Mouse (Mus musculus) E14TG2a.4 (cell line): ENCODE measurements around the gene Glb1.
A peak's percentile ranks its signal among the peaks of the same experiment; 100 is the strongest.

ENCODE experiments used
- CTCF ChIP-seq: conservative IDR thresholded peaks from 2 replicates; pipeline ENCODE4 v1.5.1; 2014; ENCODE audit warnings: low read length
- NANOG ChIP-seq: IDR thresholded peaks from 2 replicates; pipeline ENCODE4 v1.6.1; 2014; ENCODE audit warnings: borderline replicate concordance, low read length, mixed read lengths
- POU5F1 ChIP-seq: IDR thresholded peaks from 2 replicates; pipeline ENCODE4 v1.6.1; 2014; ENCODE audit warnings: low read length, borderline replicate concordance

DNA sequence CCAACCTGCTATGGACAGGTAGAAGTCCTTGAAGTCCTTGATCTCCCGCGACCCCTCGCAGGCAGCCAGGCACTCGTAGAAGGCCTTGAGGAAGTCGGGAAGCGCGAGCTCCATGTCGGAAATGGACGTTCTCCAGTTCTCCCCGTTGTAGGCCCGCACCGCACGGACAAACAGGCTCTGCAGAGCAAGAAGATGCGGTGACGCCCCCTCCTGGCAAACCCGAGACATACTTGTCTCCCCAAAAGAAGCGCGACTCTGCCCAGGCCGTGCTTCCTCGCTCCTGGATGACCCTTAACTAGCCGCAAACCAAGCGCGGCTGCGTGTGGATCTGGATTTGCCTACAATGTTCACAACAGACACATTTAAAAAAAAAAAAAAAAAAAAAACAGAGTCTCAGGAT lies 16.2 kb upstream of the Glb1 start:
- peak; percentile 23; the same call in 1 of the 2 replicates for TF ChIP-seq CTCF
- no peak for TF ChIP-seq NANOG
- no peak for TF ChIP-seq POU5F1
